Mouse (Mus musculus) mature B cell (primary cell): ENCODE data around the gene Caskin2.
"Not testable (repeated sequence)": the region's sequence is repeated elsewhere in the genome, so short reads cannot be mapped to it uniquely, and the experiment has no call there.

Experiments used
- in situ Hi-C: fragments of 300-500 bp; cut with MboI; formaldehyde crosslinking; loops from 2 replicates; pipeline ENCODE4 v1.14.3; 2019

Gene Caskin2

GRCm38 (mm10) chr11:115813507-115814296 is at the start of gene Caskin2:
TSS of gene Caskin2 (minus strand) at chr11:115813639.
- in situ Hi-C loops = loop anchor here (5.0 to 10.0 kb wide), 2 partner anchors 91 to 329 kb away; no protein-coding TSS in a partner anchor

DNA sequence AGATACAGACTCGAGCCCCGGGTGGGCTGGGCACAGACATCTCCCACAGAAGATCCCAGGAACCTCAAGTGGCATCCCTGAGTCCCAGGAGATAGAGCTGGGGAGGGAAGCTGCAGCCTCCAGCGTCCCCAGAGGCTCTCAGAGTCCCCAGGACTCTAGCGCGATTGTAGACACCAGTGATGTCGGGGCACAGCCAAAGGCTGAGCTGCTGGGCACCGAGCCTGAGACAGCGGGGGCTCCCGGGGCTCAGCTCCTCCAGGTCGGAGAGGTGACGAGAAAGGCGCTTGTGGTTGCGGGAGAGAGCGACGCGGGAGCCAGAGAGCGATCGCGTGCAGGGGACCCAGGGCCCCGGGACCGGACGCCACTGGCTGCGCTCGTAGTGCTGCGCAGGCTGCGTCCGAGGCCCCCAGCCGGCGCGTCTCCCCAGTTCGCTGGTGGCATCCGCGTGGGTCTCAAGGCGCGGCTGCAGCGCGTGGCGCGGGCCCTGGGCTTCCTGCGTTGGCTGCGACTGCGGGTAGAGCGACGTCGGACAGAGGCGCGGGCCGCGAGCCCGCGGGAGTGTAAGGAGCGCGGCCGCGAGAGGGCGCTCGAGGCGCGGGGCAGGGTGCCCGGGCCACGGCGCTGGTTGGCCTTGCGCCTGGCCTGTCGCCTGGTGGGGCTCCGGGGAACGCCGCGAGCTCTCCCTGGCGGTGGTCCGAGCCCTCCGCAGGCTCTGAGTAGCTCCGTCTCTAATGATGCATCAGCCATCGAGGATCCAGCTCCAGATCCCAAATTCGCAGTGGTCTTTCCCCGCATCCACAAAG is 45.9 kb upstream of the Caskin2 start:
- in situ Hi-C loops = no loop called here

DNA sequence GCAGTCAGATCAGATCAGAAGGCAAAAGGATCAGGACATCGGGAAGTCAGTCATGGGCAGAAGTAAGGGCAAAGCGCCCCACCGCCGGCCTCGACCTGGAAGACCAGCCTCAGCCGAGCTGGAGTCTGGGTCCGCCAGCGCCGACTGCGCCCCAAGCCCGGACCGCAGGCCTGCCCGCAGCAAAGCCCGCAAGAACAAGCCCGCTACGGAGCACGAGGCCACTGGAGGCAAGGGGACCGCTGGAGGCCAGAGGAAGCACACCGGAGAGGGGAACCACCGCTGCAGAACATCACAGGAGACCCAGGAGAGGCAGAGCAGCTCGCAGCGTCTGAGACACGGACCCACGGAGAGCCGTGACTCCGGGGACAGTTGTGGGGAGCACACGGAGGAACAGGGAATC is 44.9 kb upstream of the Caskin2 start, which contains the start of gene Myo15b:
Gene Myo15b (plus strand): TSS at position 53 of the 400 bp plus-strand sequence.
- in situ Hi-C loops = no loop called here

DNA sequence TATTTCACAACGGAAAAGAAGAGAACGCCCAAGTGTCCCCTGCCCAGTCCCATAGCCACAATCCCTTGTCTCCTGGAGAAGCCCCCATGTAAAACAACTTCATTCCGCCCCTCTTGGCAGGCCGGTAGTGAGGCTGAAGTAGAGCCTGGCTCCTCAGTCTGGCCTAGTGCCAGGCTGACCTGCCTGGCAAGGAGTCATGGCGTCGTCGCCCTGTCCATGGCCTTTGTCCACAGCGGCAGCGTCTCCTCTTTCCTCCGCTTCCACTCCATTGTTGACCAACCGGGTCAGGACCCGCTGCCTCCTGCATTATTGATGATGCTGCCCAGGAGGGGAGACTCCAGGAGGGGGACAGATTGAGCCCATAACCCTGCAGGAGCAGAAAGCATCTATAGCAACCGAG is 44.5 kb upstream of the Caskin2 start:
- in situ Hi-C loops = no loop called here

- in situ Hi-C loops = not testable (repeated sequence)
Observed at GRCm38 (mm10) chr11:115857146-115857545, 43.7 kb upstream of the Caskin2 start.

- in situ Hi-C loops = no loop called here
Observed at GRCm38 (mm10) chr11:115854674-115855073, 41.2 kb upstream of the Caskin2 start.

GRCm38 (mm10) chr11:115845819-115846218 is 32.4 kb upstream of the Caskin2 start:
- in situ Hi-C loops = no loop called here

GRCm38 (mm10) chr11:115844240-115844639 is 30.8 kb upstream of the Caskin2 start:
- in situ Hi-C loops = no loop called here

DNA sequence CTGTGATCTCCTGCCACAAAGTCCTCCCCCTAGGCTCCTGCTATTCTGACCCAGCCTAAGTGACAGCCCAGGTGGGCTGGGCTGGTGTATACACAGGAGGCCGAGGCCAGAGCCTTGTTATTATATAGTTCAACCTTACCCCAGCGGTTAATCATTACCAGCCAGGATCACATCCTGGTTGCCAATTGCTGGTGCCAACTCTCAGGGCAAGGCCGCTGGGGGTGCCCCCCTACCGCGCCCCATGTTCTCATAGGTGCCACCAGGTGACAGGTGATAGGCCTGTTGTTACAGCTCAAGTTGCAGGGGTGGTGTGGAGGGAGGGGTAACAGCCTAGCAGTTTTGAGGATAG is 30.4 kb upstream of the Caskin2 start:
- in situ Hi-C loops = no loop called here

- in situ Hi-C loops = no loop called here
Observed at GRCm38 (mm10) chr11:115843141-115843890, 29.9 kb upstream of the Caskin2 start.

GRCm38 (mm10) chr11:115841961-115842550 is 28.6 kb upstream of the Caskin2 start:
- in situ Hi-C loops = no loop called here

DNA sequence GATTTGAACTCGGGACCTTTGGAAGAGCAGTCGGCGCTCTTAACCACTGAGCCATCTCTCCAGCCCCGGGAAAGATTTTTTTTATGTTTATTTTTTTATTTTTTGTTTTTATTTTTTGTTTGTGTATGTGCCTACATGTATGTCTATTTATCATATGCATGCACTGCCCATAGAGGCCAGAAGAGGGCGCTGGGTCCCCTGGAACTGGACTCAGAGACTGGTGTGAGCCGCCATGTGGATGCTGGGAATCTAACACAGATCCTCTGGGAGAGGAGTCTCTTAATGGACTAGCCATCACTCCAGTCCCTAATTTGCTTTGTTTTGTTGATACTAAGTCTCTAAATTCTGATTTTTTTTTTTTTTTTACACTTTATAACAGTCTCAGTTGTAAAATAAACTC is 27.6 kb upstream of the Caskin2 start:
- in situ Hi-C loops = no loop called here

DNA sequence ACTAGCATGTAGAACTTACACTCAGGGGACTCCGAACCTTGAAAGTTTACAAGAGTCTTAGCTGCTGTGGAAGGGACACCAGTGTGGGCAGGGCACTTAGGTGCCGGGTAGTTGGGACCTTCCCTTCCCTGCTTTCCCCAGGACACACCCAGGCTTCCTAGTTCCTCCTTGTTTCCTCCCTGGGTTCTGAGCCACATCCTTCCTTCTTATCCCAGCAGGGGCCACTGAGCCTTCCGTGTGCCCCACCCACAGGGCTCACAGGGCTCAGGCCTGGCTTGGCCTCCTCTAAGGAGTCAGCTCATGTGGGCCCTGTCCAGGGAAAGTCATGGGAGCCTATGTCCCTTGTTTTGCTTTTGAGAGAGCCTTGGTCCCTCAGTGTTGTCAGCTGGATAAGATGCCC is 26.3 kb upstream of the Caskin2 start:
- in situ Hi-C loops = no loop called here

DNA sequence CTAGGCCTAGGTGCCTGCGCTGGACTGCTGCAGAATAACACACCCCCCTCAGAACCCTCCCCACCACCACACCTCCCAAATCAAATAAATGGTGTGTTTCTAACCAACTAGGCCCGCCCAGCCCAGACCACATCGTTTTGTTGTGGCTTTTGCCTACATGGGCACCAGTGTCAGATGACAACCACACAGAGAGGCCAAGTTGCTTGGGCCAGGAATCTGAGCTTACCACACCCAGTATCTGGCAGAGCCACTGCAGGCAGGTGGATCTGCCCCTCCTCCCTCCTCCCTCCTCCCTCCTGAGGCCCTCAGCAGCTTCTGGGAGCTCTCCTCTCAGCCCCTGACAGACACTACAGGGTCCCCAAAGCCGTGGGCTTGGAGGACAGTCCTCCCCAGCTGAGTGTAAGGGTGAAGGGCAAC is 25.5 kb upstream of the Caskin2 start:
- in situ Hi-C loops = no loop called here

- in situ Hi-C loops = no loop called here
Observed at GRCm38 (mm10) chr11:115837606-115838345, 24.3 kb upstream of the Caskin2 start.

GRCm38 (mm10) chr11:115836656-115837395 is 23.4 kb upstream of the Caskin2 start:
- in situ Hi-C loops = no loop called here

- in situ Hi-C loops = no loop called here
Observed at GRCm38 (mm10) chr11:115834033-115834432, 20.6 kb upstream of the Caskin2 start.

DNA sequence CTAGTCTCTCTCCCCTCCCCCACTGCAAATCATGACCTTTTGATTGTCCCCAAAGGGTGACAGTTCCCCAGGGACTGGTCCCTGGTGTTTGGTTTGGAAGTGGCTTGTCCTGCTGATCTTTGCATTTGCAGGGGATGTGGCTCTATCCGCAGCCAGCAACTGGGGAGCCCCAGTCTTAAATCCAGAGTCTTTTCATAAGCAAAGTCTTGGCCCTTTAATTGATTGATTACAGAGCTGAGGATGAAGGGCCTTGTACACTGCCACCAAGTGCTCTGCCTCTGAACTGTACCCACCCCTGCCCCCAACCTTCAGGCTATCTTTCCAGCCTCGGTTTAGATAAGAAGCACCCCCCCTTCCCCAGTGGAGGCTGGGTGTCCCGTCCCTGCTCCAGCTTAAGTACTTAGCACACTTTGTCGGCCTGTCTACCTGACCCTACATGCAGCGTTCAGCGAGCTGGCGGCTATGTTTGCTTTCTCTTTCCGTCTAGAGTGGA is 19.6 kb upstream of the Caskin2 start:
- in situ Hi-C loops = no loop called here

- in situ Hi-C loops = no loop called here
Observed at GRCm38 (mm10) chr11:115832523-115832922, 19.1 kb upstream of the Caskin2 start.

GRCm38 (mm10) chr11:115832064-115832463 is 18.6 kb upstream of the Caskin2 start:
- in situ Hi-C loops = no loop called here
